Mouse (Mus musculus) heart, embryonic 11.5 days (tissue): ENCODE measurements at regions not wholly inside any gene's neighbourhood (a gene's known extent, or its start where the extent isn't known, plus 50 kb on each side); places are given as distances from the start of the nearest gene placed in this dataset.

ENCODE experiments used
- ATAC-seq: fragments of 200-750 bp; cut with Nextera tagmentation; replicated peaks from 2 replicates; pipeline ENCODE4 v1.8.0; 2017; ENCODE audit warnings: moderate library complexity; ENCODE audit not compliant: insufficient number of reproducible peaks, low FRiP score, low TSS enrichment
- H3K27ac ChIP-seq: fragments of 300-500 bp; sonication (generic); 2 replicates; pipeline ENCODE4 v1.5.1; 2014; ENCODE audit warnings: mild to moderate bottlenecking, low read depth, low read length
- H3K27me3 ChIP-seq: fragments of 300-500 bp; sonication (generic); 2 replicates; pipeline ENCODE4 v1.6.1; 2014; ENCODE audit warnings: mild to moderate bottlenecking, low read length, mixed read lengths; ENCODE audit not compliant: control insufficient read depth, insufficient read depth
- H3K36me3 ChIP-seq: fragments of 300-500 bp; sonication (generic); 2 replicates; pipeline ENCODE4 v1.6.1; 2014; ENCODE audit warnings: mild to moderate bottlenecking, low read length, moderate library complexity, mixed read lengths; ENCODE audit not compliant: control insufficient read depth, insufficient read depth
- H3K4me1 ChIP-seq: fragments of 300-500 bp; sonication (generic); 2 replicates; pipeline ENCODE4 v1.6.1; 2014; ENCODE audit warnings: low read length; ENCODE audit not compliant: control insufficient read depth, insufficient read depth
- H3K4me2 ChIP-seq: fragments of 300-500 bp; sonication (generic); 2 replicates; pipeline ENCODE4 v1.6.1; 2014; ENCODE audit warnings: mild to moderate bottlenecking, moderate library complexity
- H3K4me3 ChIP-seq: fragments of 300-500 bp; sonication (generic); 2 replicates; pipeline ENCODE4 v1.5.1; 2014; ENCODE audit warnings: low read depth, low read length
- H3K9ac ChIP-seq: fragments of 300-500 bp; sonication (generic); 2 replicates; pipeline ENCODE4 v1.6.1; 2014; ENCODE audit warnings: mild to moderate bottlenecking, low read depth, low read length, moderate library complexity
- H3K9me3 ChIP-seq: fragments of 300-500 bp; sonication (generic); replicated peaks from 2 replicates; pipeline ENCODE4 v1.6.1; 2016; ENCODE audit warnings: low read length; ENCODE audit not compliant: control insufficient read depth
- WGBS: fragments of 180-500 bp; shearing (Covaris S2); extraction: QIAGEN DNeasy Blood & Tissue Kit; methylation state at CpG from one replicate; pipeline ENCODE4 v1.1.7; 2014; ENCODE audit not compliant: insufficient replicate concordance; 5-methylcytosine and 5-hydroxymethylcytosine counted together

- H3K27me3 ChIP-seq, result no peaks in the 10 kb centered on the region
- H3K36me3 ChIP-seq, result no peaks in the 10 kb centered on the region
- peak overlapping the region; percentile 56; the same call in 1 of the 2 replicates for H3K9ac ChIP-seq
- H3K4me3 ChIP-seq, result no peak overlapping the region
- ATAC-seq, result no peak
- peaks cover 45% of the 10 kb centered on the region for H3K4me1 ChIP-seq
- no peaks in the 10 kb centered on the region for H3K9me3 ChIP-seq
- 36% methylated on average over 15 of the region's 15 CpGs for WGBS
- peak overlapping the region; percentile 58; the same call in 1 of the 2 replicates for H3K27ac ChIP-seq
- H3K4me2 ChIP-seq, result 0 out of 2 replicates have a peak overlapping the region, but pooled peaks have one; percentile 2
These were observed 109.2 kb upstream of the Parp11 start for GRCm38 (mm10) chr6:127337398-127337871.

GRCm38 (mm10) chr6:127338412-127338811 lies 108.2 kb upstream of the Parp11 start:
- H3K9me3 ChIP-seq, result no peaks in the 10 kb centered on the region
- 0 out of 2 replicates have a peak overlapping the region, but pooled peaks have one; percentile 31 for H3K27ac ChIP-seq
- H3K36me3 ChIP-seq, result no peaks in the 10 kb centered on the region
- H3K9ac ChIP-seq, result no peak overlapping the region
- peaks cover 45% of the 10 kb centered on the region for H3K4me1 ChIP-seq
- ATAC-seq, result no peak
- no peaks in the 10 kb centered on the region for H3K27me3 ChIP-seq
- 22% methylated on average over 6 of the region's 6 CpGs for WGBS
- no peak overlapping the region for H3K4me2 ChIP-seq
- H3K4me3 ChIP-seq, result no peak overlapping the region

GRCm38 (mm10) chr6:127341604-127342003 lies 105.0 kb upstream of the Parp11 start:
- no peaks in the 10 kb centered on the region for H3K27me3 ChIP-seq
- peaks cover 46% of the 10 kb centered on the region for H3K4me1 ChIP-seq
- no peak overlapping the region for H3K4me3 ChIP-seq
- H3K4me2 ChIP-seq, result no peak overlapping the region
- H3K36me3 ChIP-seq, result no peaks in the 10 kb centered on the region
- no peak for ATAC-seq
- no peaks in the 10 kb centered on the region for H3K9me3 ChIP-seq
- WGBS, result 71% methylated on average over 3 of the region's 3 CpGs
- H3K9ac ChIP-seq, result no peak overlapping the region
- H3K27ac ChIP-seq, result 0 out of 2 replicates have a peak overlapping the region, but pooled peaks have one; percentile 51

- H3K36me3 ChIP-seq, result no peaks in the 10 kb centered on the region
- no peaks in the 10 kb centered on the region for H3K9me3 ChIP-seq
- peak overlapping the region; percentile 57; the same call in 1 of the 2 replicates for H3K27ac ChIP-seq
- peaks cover 19% of the 10 kb centered on the region for H3K4me1 ChIP-seq
- ATAC-seq, result no peak
- H3K27me3 ChIP-seq, result no peaks in the 10 kb centered on the region
- no peak overlapping the region for H3K4me2 ChIP-seq
- H3K4me3 ChIP-seq, result no peak overlapping the region
- H3K9ac ChIP-seq, result no peak overlapping the region
- WGBS, result 73% methylated on average over 9 of the region's 9 CpGs
These were observed 97.8 kb upstream of the Parp11 start for GRCm38 (mm10) chr6:127348770-127349409.

- ATAC-seq, result no peak
- WGBS, result 39% methylated on average over 12 of the region's 12 CpGs
- peak overlapping the region; percentile 57; the same call in 1 of the 2 replicates for H3K27ac ChIP-seq
These were observed 97.0 kb upstream of the Parp11 start for GRCm38 (mm10) chr6:127349479-127350110.

GRCm38 (mm10) chr6:127351691-127352090 lies 94.9 kb upstream of the Parp11 start:
- ATAC-seq, result no peak
- Histone ChIP-seq H3K4me3 (no peak overlapping the region), H3K27ac (no peak overlapping the region), H3K27me3 (no peaks in the 10 kb centered on the region), H3K4me2 (no peak overlapping the region), H3K9ac (no peak overlapping the region), H3K36me3 (no peaks in the 10 kb centered on the region), H3K9me3 (no peaks in the 10 kb centered on the region), H3K4me1 (peaks cover 8% of the 10 kb centered on the region; the same call in 1 of the 2 replicates)
- 74% methylated on average over 5 of the region's 5 CpGs for WGBS

More at GRCm38 (mm10) chr6:127349479-127350110, 97.0 kb upstream of the Parp11 start:
- H3K9me3 ChIP-seq, result no peaks in the 10 kb centered on the region
- H3K4me2 ChIP-seq, result no peak overlapping the region
- no peak overlapping the region for H3K4me3 ChIP-seq
- no peak overlapping the region for H3K9ac ChIP-seq
- H3K27me3 ChIP-seq, result no peaks in the 10 kb centered on the region
- H3K36me3 ChIP-seq, result no peaks in the 10 kb centered on the region
- H3K4me1 ChIP-seq, result peaks cover 18% of the 10 kb centered on the region

GRCm38 (mm10) chr6:127355112-127355511 lies 91.5 kb upstream of the Parp11 start:
- peaks cover 7% of the 10 kb centered on the region; the same call in 1 of the 2 replicates for H3K4me1 ChIP-seq
- WGBS, result 63% methylated on average over 6 of the region's 6 CpGs
- no peaks in the 10 kb centered on the region for H3K36me3 ChIP-seq
- H3K27me3 ChIP-seq, result no peaks in the 10 kb centered on the region
- no peaks in the 10 kb centered on the region for H3K9me3 ChIP-seq
- ATAC-seq, result no peak
- no peak overlapping the region for H3K27ac ChIP-seq
- no peak overlapping the region for H3K9ac ChIP-seq
- no peak overlapping the region for H3K4me2 ChIP-seq
- H3K4me3 ChIP-seq, result no peak overlapping the region

GRCm38 (mm10) chr6:127356442-127356841 lies 90.2 kb upstream of the Parp11 start:
- Histone ChIP-seq H3K4me3 (no peak overlapping the region), H3K4me2 (no peak overlapping the region), H3K27me3 (no peaks in the 10 kb centered on the region), H3K27ac (no peak overlapping the region), H3K36me3 (no peaks in the 10 kb centered on the region), H3K9ac (no peak overlapping the region), H3K9me3 (no peaks in the 10 kb centered on the region), H3K4me1 (peaks cover 4% of the 10 kb centered on the region; the same call in 1 of the 2 replicates)
- WGBS, result 67% methylated on average over 8 of the region's 8 CpGs
- no peak for ATAC-seq
